8 mouse cellular contexts compared by ENCODE assay signal in genomic region chr7:122970119-122970781, GRCm38 (mm10). TPM values are rescaled to one million over a fixed set of nuclear protein-coding genes. Genes with fewer than 3 reads are reported as not detected.
DNase-seq lines count a peak whose midpoint lies in the region; ATAC-seq and TF ChIP-seq lines count a peak whose summit lies in the region.

No protein-coding gene starts in this region.

- H3K9me3 ChIP-seq in ES-E14 (ENCODE audit: control insufficient read depth, insufficient read depth, low read depth, low read length), result no peaks in the 10 kb centered on the region
- H3K9me3 ChIP-seq in forebrain, embryonic 16.5 days (ENCODE audit: control insufficient read depth, low read length), result no peaks in the 10 kb centered on the region
- no peaks in the 10 kb centered on the region for H3K9me3 ChIP-seq in liver, postnatal 0 days (ENCODE audit: low read length)
- H3K9me3 ChIP-seq in neural tube, embryonic 13.5 days, result no peaks in the 10 kb centered on the region

- peak overlapping the region; percentile 99 for H3K9ac ChIP-seq in ES-E14 (ENCODE audit: insufficient read depth, low read depth, low read length, poor library complexity, severe bottlenecking)
- H3K9ac ChIP-seq in forebrain, embryonic 16.5 days (replicated peaks; ENCODE audit: low read depth, low read length), result peak overlapping the region; percentile 100
- peak overlapping the region; percentile 100 for H3K9ac ChIP-seq in liver, postnatal 0 days (replicated peaks)
- H3K9ac ChIP-seq in neural tube, embryonic 13.5 days, result peak overlapping the region; percentile 100

- H3K4me1 ChIP-seq in ES-E14 (ENCODE audit: control insufficient read depth in 2 of 2, insufficient read depth in 2 of 2, low read length in 2 of 2, poor library complexity in 1 of 2), result peaks cover 3% of the 10 kb centered on the region in 2 experiments; a peak in 1 of 4 replicates
- H3K4me1 ChIP-seq in forebrain, embryonic 16.5 days (replicated peaks; ENCODE audit: control insufficient read depth, insufficient read depth, low read length), result peaks cover 25% of the 10 kb centered on the region
- H3K4me1 ChIP-seq in liver, postnatal 0 days (ENCODE audit: insufficient read depth), result peaks cover 26% of the 10 kb centered on the region
- peaks cover 41% of the 10 kb centered on the region for H3K4me1 ChIP-seq in neural tube, embryonic 13.5 days (replicated peaks)

- peak; percentile 60 for ATAC-seq in forebrain, embryonic 16.5 days
- ATAC-seq in liver, postnatal 0 days, result peak; percentile 75
- ATAC-seq in neural tube, embryonic 13.5 days (ENCODE audit: low read depth), result peak; percentile 71

- no peak for TF ChIP-seq CTCF in liver, postnatal 0 days (IDR thresholded peaks at IDR 0.05; ENCODE audit: low read depth)

- intact Hi-C loops in heart, postnatal 25 days (cut with DNase I), result no loop called here

- H3K27ac ChIP-seq in ES-E14 (ENCODE audit: insufficient read depth, low read depth, low read length, poor library complexity, severe bottlenecking), result peak overlapping the region; percentile 78
- peak overlapping the region; percentile 90 for H3K27ac ChIP-seq in forebrain, embryonic 16.5 days (ENCODE audit: low read length)
- peak overlapping the region; percentile 97 for H3K27ac ChIP-seq in liver, postnatal 0 days (ENCODE audit: low read depth)
- peak overlapping the region; percentile 92 for H3K27ac ChIP-seq in neural tube, embryonic 13.5 days (replicated peaks)

- no peak for TF ChIP-seq EP300 in liver, postnatal 0 days (IDR thresholded peaks at IDR 0.05; ENCODE audit: low read depth)

- no peaks in the 10 kb centered on the region for H3K27me3 ChIP-seq in forebrain, embryonic 16.5 days (replicated peaks; ENCODE audit: control insufficient read depth, insufficient read depth, low read length)
- H3K27me3 ChIP-seq in liver, postnatal 0 days (ENCODE audit: insufficient read depth, low read length), result no peaks in the 10 kb centered on the region
- H3K27me3 ChIP-seq in neural tube, embryonic 13.5 days, result no peaks in the 10 kb centered on the region

- in situ Hi-C loops in ES-E14 (cut with MboI; ENCODE audit: low sequenced_read_pairs in 2 of 2, unreplicated experiment in 2 of 2), result no loop called here

- DNase-seq in ES-E14 (ENCODE audit: low read depth, low spot score), result no peak
- peak; percentile 67 for DNase-seq in cerebellum, adult 11-12 months
- DNase-seq in heart, postnatal 25 days (ENCODE audit: low spot score), result peak; percentile 31
- DNase-seq in large intestine, adult 2 months (ENCODE audit: low read depth, low spot score), result peak; percentile 21
- peak; percentile 72 for DNase-seq in liver, postnatal 0 days
- peak; percentile 73 for DNase-seq in testis, postnatal 10 days (ENCODE audit: low spot score)

- under 1% methylated on average over 56 of the region's 69 CpGs for WGBS in forebrain, embryonic 16.5 days
- under 1% methylated on average over 67 of the region's 69 CpGs for WGBS in large intestine, adult 2 months
- 0% methylated on average over 37 of the region's 69 CpGs for WGBS in liver, postnatal 0 days (ENCODE audit: insufficient replicate concordance)
- WGBS in neural tube, embryonic 13.5 days, result under 1% methylated on average over 64 of the region's 69 CpGs

- no peaks in the 10 kb centered on the region for H3K36me3 ChIP-seq in ES-E14 (ENCODE audit: control insufficient read depth, insufficient read depth, low read length, poor library complexity, severe bottlenecking)
- no peaks in the 10 kb centered on the region; the same call in 1 of the 2 replicates for H3K36me3 ChIP-seq in forebrain, embryonic 16.5 days (ENCODE audit: control insufficient read depth, insufficient read depth)
- 0 out of 2 replicates have a peak, but pooled peaks cover 4% of the 10 kb centered on the region for H3K36me3 ChIP-seq in liver, postnatal 0 days (replicated peaks; ENCODE audit: insufficient read depth, low read length)
- H3K36me3 ChIP-seq in neural tube, embryonic 13.5 days, result peaks cover 9% of the 10 kb centered on the region; the same call in 1 of the 2 replicates

- H3K4me2 ChIP-seq in forebrain, embryonic 16.5 days (ENCODE audit: low read length), result peak overlapping the region; percentile 68
- H3K4me2 ChIP-seq in liver, postnatal 0 days (ENCODE audit: low read depth, low read length), result peak overlapping the region; percentile 81
- H3K4me2 ChIP-seq in neural tube, embryonic 13.5 days, result peak overlapping the region; percentile 99

- peak overlapping the region; percentile 85 to 96 for H3K4me3 ChIP-seq in ES-E14 (ENCODE audit: insufficient read depth in 1 of 2, low read depth in 1 of 2, low read length in 2 of 2, poor library complexity in 1 of 2, severe bottlenecking in 1 of 2)
- peak overlapping the region; percentile 99 for H3K4me3 ChIP-seq in forebrain, embryonic 16.5 days (replicated peaks; ENCODE audit: low read length)
- H3K4me3 ChIP-seq in liver, postnatal 0 days (ENCODE audit: low read depth, low read length), result peak overlapping the region; percentile 98
- H3K4me3 ChIP-seq in neural tube, embryonic 13.5 days, result peak overlapping the region; percentile 99

TF ChIP-seq in ES-E14, 5 proteins besides CTCF, POLR2A, EP300 and RAD21:
- TF ChIP-seq CHD2 (IDR thresholded peaks at IDR 0.05; ENCODE audit: low read depth, low read length) (no peak), ZNF384 (IDR thresholded peaks at IDR 0.05; ENCODE audit: low read depth, low read length) (no peak), HCFC1 (IDR thresholded peaks at IDR 0.05; ENCODE audit: borderline replicate concordance, insufficient read depth, low read length) (no peak), MAFK (IDR thresholded peaks at IDR 0.05; ENCODE audit: insufficient read depth, low read depth, low read length) (no peak), ZC3H11A (IDR thresholded peaks at IDR 0.05; ENCODE audit: borderline replicate concordance, low read depth, low read length) (no peak)

RNA-seq across cellular contexts. Expression of gene Rbbp6, which starts 4.8 kb away (rescaled TPM):
- 36.8 and 39.8 TPM in 2 replicates for total RNA-seq in ES-E14 (2012; rRNA removed)
- polyA plus RNA-seq in forebrain, embryonic 16.5 days (2015; fragmentation: Nextera tagmentation; extraction: Ambion mirVana), result 26.9 and 28.2 TPM in 2 replicates
- 10 to 100 TPM; 24.9 to 35.3 TPM for total RNA-seq in heart, postnatal 25 days (2021)
- 5.5 and 8.3 TPM in 2 replicates for polyA plus RNA-seq in large intestine, adult 2 months (2012; rRNA removed)
- polyA plus RNA-seq in liver, postnatal 0 days (2015; fragmentation: Nextera tagmentation; extraction: Ambion mirVana), result 7.8 and 8.7 TPM in 2 replicates
- 31.1 and 35.2 TPM in 2 replicates for polyA plus RNA-seq in neural tube, embryonic 13.5 days (2015; fragmentation: Nextera tagmentation; extraction: Ambion mirVana)
